Mouse (Mus musculus) heart, postnatal 25 days (tissue): Measurements from ENCODE around the gene Zfand4. TPM values are rescaled to one million over a fixed set of nuclear protein-coding genes. Genes with fewer than 3 reads are reported as not detected.
"Not testable (repeated sequence)": the region's sequence is repeated elsewhere in the genome, so short reads cannot be mapped to it uniquely, and the experiment has no call there.

ENCODE experiments used
- DNase-seq: peaks from one replicate; pipeline ENCODE4 v3.0.0; 2022; ENCODE audit warnings: low spot score
- intact Hi-C: fragments of 180-260 bp; cut with DNase I; formaldehyde crosslinking; loops from one replicate; pipeline ENCODE4 v1.15.1; 2025
- total RNA-seq, 2 experiments: library from RNA; stranded (reverse); gene quantifications; 2 replicates each; pipeline ENCODE4 v1.2.3; 2021

Zfand4 gene
- total RNA-seq, 2 experiments from 2014 or later, result 3.4 to 5.4 TPM

DNA sequence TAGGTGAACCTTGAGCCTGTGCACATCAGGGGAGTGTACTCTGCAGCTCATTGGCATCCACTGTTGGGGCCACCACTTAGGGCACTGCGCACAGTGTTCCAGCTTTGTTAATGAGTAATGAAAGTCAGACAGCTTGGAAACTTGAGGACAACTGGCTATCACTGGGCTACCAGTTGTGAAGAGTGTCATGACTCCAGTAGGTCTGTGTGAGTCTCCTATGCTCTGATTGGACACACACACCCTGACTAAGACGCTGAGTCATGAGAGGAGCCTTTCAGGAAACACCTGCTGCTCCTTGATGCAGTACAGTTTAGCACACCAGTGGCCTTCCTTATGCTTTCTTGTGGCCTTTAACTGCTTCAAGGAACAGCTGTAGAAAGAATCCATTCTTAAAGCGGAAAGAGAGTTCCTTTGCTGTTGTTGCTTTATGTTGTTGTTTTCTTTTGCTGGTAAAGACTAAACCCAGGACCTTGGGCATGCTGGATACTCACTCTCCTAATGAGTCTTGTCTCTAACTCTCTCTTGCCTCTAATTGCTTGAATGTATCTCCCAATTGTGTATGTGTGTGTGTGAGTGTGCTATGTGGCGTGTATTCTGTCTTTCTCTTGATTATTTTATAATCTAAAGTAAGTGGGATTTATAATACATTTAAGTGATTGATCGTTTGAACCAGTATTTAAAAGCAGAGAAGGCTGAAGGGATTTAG, 23.0 kb downstream of the Zfand4 start:
- intact Hi-C loops, result no loop called here
- DNase-seq, result no peak

DNA sequence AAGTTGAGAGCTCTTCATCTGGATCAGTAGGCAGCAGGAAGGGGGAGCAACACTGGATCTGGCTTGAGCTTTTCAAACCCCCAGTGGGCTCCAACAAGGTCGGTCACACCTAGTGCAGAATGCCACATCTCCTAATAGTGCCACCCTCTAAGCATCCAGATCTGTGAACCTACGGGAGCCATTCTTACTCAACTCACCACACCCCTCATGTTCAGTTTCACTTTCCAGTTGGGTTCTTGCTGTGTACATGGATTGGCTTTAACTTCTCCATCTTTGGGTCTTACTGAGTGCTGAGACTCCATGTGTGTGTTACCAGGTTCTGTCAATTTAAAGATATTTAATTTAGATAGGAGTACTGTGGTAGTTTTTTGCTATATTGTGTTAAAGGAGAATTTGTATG, 47.4 kb downstream of the Zfand4 start:
- DNase-seq, result no peak
- intact Hi-C loops, result no loop called here

- no peak for DNase-seq
- intact Hi-C loops, result no loop called here
These were observed 55.2 kb downstream of the Zfand4 start for GRCm38 (mm10) chr6:116319259-116319658.

GRCm38 (mm10) chr6:116326641-116327040, 62.6 kb downstream of the Zfand4 start:
- no peak for DNase-seq
- intact Hi-C loops, result no loop called here

GRCm38 (mm10) chr6:116331396-116331795, 67.4 kb downstream of the Zfand4 start:
- DNase-seq, result no peak
- intact Hi-C loops, result no loop called here

- no peak for DNase-seq
- intact Hi-C loops, result no loop called here
These were observed 73.4 kb downstream of the Zfand4 start for GRCm38 (mm10) chr6:116337466-116337834.

- peak; percentile 84 for DNase-seq
- intact Hi-C loops, result no loop called here
These were observed 73.9 kb downstream of the Zfand4 start, which contains the start of gene March8 for GRCm38 (mm10) chr6:116337835-116338501. TSS of gene March8 (plus strand) at chr6:116338024.

GRCm38 (mm10) chr6:116338520-116338919, 74.5 kb downstream of the Zfand4 start:
- intact Hi-C loops, result no loop called here

GRCm38 (mm10) chr6:116339088-116339487, 75.1 kb downstream of the Zfand4 start:
- intact Hi-C loops, result no loop called here
- no peak for DNase-seq

More at GRCm38 (mm10) chr6:116338520-116338919, 74.5 kb downstream of the Zfand4 start:
- no peak for DNase-seq

GRCm38 (mm10) chr6:116340521-116340920, 76.5 kb downstream of the Zfand4 start:
- no peak for DNase-seq
- intact Hi-C loops, result no loop called here

DNA sequence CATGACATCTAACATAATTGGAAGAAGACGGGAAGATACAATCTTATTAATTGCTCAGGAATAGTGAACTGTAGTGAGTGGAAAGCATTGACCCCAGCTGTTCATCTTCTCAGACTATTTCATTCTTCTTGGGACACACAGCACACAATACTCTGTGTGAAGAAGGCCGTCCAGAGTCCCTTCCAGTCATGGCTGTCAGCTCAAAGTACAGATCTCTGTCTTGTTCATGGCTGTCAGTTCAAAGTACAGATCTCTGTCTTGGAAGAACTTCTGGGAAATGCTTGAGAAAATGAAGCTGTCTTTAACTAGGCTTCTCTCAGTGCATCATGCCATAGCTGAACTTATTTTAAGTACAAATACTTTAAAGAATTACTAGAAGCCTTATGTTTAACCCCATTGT, 83.9 kb downstream of the Zfand4 start:
- DNase-seq, result no peak
- intact Hi-C loops, result no loop called here

- intact Hi-C loops, result no loop called here
These were observed 86.0 kb downstream of the Zfand4 start for GRCm38 (mm10) chr6:116349997-116350396.

DNA sequence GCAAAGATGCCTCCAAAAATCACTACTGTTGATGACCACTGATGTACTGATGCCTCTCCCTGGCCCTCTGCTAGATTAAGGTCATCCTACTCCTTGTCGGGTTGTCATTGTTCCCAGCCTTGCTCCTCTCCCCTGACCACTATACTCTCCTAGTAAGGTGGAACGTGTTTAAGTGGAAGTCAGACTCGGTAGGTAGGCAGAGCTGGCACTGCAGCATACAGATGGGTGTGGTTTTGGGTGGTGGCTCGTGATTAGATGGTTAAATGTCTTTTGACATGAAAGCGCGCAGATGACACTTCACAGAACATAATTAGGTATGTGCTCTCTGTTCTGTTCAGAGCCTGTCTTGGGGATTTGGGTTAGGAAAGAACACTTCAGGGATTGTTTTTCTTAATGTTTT, 86.6 kb downstream of the Zfand4 start:
- DNase-seq, result no peak
- intact Hi-C loops, result no loop called here

More at GRCm38 (mm10) chr6:116349997-116350396, 86.0 kb downstream of the Zfand4 start:
- DNase-seq, result no peak

DNA sequence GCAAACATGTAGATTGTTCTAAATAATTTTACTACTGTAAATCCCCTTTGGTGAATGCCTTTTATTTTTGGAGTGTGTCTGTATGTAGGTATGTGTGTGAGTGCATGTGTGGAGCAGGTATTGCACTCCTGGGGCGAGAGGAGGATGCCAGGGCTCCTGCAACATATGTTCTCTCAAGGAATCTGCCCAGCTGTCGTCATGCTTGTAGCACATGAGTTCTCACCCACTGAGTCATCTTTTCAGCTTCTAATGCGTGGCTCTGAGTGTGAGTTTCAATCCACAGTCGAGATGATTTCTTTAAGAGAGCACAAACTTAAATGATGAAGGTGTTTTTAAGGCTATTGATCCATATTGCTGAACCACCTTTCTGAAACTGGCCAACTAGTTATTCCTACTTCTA, 87.5 kb downstream of the Zfand4 start:
- no peak for DNase-seq
- intact Hi-C loops, result no loop called here

DNA sequence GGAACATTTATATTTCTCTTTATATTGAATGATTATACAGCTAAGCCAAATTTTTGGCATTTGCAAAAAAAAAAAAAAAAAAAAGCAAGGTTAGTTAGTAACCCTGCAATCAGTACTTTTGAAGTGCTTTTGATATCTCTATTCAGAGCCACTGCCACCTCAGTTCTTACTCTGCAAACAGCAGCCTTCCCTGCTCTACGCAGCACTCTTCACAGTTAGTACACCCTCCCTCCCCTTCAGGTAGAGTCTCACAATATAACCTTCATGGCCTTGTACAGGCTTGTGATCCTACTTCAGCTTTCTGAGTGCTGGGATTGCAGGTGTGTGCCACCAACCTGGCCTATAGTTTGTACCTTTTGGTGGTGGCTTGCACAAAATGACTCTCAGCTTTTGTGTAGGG, 89.4 kb downstream of the Zfand4 start:
- DNase-seq, result no peak
- intact Hi-C loops, result no loop called here

DNA sequence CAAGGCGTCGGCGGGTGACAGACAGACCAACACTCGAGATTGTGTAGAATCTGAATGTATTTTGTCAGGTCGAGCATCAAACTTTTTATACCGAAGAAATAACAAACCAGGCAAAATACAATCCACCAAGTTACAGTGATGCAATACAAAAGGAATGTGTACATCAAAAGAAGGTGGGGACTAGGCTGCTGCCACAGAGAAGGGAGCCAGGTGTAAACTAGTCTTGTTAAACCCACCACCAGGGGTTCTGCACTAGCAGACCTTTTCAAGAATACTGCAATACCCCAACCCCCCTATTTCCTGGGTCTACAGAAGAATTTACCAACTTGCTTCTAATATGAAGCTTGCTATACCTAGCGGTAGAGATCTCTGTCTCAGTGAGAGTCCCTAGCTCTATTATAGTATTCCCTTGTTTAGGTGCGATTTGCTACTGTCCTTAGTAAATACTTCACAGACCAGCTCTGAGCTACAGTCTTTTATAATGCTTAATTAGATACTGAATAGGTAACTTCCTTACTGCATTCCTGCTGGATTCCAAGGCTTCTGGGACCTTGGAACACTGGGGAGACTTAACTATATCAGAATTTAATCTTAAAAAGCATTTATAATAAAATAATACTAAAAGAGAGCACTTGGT, 92.4 kb downstream of the Zfand4 start:
- intact Hi-C loops, DNase-seq: not testable (repeated sequence)

DNA sequence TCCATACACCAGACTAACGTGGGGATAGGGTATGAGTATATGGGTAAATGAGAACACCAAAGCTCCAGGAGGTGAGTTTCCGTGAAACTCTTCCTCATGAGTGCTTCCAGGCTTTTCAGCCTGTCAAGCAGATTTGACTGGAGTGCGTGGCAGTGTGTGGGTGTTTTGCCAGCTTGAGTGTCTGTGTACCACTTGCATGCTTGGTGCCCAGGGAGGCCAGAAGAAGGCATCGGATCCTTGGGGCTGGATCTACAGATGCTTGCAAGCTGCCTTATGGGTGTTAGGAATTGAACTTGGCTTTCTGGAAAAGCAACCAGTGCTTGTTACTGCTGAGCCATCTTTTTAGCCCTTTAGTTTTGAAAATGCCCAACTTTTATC, 92.9 kb downstream of the Zfand4 start:
- intact Hi-C loops, result no loop called here
- no peak for DNase-seq

DNA sequence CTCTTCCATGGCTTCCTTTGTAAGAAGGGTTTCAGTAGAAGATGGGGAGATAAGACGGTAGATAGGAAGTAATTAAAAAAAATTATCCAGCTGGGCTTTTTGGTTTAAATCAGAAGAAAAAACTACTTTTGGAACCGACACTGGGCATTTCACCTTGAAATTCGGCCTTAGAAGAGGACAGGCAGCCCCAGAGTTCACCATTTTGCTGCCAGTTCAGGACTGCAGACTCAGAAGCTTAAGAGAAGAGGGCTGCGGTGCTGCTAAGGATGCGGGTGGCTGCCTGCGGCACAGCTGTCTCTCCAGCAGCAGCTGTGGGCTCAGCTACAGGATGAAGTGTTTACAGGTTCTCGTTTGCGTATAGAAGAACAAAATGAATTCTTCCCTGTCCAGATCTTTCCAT, 94.0 kb downstream of the Zfand4 start:
- no peak for DNase-seq
- intact Hi-C loops, result no loop called here

DNA sequence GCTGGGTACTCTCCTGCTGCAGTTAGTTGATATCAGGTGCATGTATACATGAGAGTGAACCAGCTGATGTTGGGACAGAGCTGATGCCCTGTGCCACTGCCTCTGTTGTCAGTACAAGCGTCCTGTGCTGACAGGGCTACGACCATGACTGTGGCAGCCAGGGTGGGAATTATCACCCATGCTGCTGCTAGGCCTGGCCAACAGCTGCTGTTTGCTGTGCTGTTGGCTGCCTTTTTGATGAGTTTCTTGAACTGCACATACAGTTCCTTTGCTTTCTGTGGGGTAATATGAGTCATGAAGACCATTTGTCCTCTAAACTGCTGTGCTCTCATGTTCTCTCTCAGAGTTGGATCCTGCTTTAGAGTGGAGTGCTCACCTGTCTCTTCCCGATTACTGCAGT, 95.2 kb downstream of the Zfand4 start:
- DNase-seq, result no peak
- intact Hi-C loops, result no loop called here

DNA sequence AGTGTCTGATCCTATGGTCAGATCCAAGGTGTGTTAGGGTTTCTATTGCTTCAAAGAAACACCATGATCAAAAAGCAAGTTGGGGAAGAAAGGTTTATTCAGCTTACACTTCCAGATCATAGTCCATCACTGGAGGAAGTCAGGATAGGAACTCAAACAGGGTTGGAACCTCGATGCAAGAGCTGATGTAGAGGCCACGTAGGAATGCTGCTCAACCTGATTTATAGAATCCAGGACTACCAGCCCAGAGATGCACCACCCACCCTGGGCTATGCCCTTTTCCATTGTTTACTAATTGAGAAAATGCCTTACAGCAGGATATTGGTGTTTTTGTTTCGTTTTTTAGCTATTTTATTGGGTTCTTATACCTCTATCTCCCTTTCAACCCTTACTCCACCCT, 97.4 kb downstream of the Zfand4 start:
- DNase-seq, result no peak
- intact Hi-C loops, result no loop called here

DNA sequence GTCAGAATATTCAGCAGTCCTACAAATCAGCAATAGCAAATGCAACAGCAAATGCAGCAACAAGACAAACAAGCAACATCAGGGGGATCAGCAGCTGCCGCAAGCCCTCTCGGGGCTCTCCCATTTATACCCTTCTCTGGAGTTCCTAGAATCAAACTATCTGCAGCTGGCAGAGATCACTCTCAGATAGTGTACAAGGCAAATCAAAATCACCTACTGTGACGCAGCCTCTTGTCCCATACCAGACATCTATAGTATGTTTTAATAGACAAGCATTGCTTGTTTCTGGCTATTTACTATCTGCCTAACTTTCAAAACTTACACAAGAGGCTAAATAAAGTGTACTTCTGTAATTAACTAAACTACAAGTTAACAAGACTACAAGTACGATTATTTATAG, 98.0 kb downstream of the Zfand4 start:
- DNase-seq, result no peak
- intact Hi-C loops, result no loop called here
